Mouse (Mus musculus): ENCODE data around the gene Prps1l1.

Gene Prps1l1

GRCm38 (mm10) chr12:35027533-35027932 is 43.0 kb downstream of the Prps1l1 start:
- DNase-seq, result no peak
